Mouse (Mus musculus) adrenal gland, postnatal 25 days (tissue): ENCODE measurements around the gene Rin2. TPM values are rescaled to one million over a fixed set of nuclear protein-coding genes. Genes with fewer than 3 reads are reported as not detected.
"Not testable (repeated sequence)": the region's sequence is repeated elsewhere in the genome, so short reads cannot be mapped to it uniquely, and the experiment has no call there.

ENCODE experiments used
- DNase-seq: peaks from one replicate; pipeline ENCODE4 v3.0.0; 2021; ENCODE audit warnings: mixed read lengths
- total RNA-seq: library from RNA; stranded (reverse); gene quantifications from 2 replicates; pipeline ENCODE4 v1.2.3, GENCODE M21; 2021

The Rin2 gene
- total RNA-seq, 1 experiment from 2014 or later = 30.9 TPM

DNA sequence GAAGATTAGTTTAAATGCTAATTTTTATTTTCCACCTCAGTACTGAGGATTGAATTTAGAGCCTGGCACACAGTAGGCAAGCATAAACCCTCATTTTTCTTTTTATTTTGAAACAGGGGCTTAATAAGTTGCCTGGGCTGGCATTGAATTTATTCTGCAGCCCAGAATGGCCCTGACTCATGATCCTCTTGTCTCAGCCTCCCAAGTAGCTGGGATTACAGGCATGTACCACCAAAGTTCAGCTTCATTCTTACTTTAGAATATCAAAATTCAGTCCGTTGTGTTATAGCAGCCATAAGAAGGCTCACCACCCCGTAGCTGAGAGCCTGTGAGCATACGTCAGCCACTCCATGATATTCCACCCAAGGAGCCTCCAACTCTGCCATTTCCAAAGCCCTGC is 191.2 kb downstream of the Rin2 start:
- no peak for DNase-seq

DNA sequence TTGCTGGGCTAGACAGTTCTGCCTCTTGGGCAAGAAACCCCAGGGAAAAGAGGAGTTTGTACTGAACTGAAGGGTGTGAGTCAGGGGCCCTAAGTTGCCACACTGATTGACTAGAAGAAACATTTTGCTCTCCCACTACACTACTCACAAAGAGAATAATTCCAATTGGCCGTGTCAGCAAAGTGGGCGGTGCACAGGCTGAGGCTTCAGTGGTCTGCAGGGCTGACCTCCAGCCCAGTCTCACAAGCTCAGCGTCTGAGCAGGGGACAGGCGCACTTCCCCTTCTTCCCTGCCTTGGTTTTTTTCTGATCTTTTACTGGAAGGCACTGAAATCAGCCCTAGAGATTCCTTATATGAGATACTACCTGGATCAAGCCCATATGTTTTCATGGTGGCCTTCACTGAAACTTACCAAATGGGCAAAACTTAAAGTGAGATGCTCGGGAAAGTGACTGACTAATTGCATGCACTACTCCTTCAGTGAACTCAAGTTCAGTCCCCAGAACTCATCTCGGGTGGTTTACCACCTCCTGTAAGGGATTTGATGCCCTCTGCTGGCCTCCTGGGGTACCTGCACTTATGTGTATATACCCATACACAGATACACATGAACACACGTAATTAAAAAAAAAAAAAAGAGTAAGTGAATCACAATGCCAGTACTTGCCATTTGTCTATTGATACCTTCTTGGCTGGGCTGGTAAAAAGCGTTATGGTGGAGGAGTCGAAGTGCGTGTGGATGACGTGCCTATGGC is 191.9 kb downstream of the Rin2 start:
- no peak for DNase-seq

DNA sequence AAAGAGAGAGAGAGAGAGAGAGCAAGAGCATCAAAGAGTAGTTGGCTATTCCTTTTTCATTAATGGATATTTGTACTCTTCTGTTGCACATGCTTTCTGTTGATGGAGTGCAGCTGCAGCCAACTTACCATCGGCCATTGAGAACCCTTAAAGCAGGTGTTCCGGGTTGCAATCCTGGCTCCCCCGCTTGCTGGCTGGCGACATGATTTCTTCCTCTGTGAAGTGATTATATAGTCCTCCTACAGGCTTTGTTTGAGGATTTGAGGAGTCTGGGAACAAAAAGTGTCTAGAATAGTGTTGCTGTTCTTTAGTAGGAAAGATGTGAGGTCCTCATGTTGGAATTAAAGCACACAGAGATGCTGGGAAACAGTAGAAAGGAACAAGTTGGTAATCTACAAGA is 196.3 kb downstream of the Rin2 start:
- no peak for DNase-seq

DNA sequence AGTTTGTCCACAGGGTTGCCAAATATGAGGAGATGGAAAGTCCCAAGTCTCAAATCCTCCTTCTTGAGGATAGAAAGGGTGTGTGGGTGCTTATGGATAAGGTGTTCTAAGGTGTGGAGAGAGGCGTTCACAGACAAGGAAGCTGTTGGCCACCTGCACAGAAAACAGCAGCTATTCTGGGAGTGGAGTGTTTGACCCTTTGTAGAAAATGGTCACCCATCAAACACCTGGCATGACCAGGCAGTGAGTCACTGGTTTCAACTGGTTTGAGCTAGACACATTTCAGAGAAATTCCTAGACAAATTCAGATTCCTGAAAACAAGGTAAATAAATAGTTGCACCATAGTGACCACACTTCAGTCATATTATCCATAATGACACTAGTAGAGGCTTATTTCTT is 197.1 kb downstream of the Rin2 start:
- DNase-seq = no peak

DNA sequence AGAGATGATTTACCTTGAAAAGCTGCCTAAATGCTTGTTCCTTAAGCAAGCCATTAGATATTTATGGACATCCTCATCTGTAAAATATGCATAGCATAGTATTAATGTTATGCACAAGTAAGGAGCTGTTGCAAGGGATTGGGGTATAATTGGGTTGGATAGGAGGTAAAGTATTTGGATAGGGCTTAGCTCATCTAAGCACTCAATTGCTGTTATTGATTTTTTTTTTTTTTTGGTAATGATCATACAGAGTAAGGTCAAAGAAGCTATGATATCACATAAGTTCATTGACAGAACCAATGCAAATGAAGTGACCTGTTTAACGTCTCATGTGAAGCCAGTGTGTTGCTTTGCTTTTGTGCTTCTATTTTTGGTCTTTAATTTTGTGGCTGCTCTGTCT is 198.9 kb downstream of the Rin2 start:
- DNase-seq = no peak

DNA sequence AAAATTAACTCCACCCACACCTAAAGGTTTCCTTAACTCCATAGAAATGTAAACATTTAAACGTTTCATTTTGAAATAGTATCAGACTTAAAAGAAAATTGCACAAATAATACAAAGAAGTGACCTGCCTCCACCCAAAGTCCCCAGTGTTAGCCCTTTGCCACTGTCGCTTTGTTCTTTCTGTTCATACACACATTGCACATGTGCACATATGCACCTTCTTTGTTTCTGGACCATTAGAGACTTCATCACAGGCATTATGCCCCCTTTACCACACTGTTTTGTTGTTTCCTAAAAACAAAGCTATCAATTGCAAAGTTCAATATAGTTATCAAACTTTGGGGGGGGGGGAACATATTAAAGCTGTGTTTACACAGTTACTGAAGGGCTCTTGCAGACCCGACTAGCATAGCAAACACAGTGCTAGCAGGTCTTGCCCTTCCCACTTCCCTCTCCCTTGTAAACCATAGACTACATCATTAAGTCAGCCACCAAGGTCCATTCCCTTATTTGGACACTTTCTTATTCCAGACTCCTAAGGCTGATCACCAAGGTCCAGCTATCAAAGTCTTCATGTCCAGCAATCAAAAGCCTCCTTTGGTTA is 200.0 kb downstream of the Rin2 start:
- no peak for DNase-seq

DNA sequence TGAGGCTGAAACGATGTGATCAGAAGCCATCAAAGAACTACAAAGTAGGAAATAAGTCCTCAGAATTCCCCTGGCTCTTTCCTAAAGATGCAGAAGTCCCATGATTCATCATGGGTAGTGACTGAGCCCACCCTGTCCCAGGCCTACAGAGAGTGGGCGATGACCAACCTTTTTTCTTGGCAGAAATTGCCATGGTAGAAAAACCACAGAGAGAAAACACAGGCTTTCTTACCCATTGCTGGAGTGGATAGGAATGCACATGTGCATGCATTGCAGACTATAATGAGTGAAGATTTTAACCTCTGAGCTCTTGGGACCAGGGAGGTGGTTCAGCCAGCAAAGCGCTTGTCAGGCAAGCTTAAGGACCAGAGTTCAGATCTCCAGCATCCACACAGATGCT is 202.2 kb downstream of the Rin2 start:
- DNase-seq = no peak

DNA sequence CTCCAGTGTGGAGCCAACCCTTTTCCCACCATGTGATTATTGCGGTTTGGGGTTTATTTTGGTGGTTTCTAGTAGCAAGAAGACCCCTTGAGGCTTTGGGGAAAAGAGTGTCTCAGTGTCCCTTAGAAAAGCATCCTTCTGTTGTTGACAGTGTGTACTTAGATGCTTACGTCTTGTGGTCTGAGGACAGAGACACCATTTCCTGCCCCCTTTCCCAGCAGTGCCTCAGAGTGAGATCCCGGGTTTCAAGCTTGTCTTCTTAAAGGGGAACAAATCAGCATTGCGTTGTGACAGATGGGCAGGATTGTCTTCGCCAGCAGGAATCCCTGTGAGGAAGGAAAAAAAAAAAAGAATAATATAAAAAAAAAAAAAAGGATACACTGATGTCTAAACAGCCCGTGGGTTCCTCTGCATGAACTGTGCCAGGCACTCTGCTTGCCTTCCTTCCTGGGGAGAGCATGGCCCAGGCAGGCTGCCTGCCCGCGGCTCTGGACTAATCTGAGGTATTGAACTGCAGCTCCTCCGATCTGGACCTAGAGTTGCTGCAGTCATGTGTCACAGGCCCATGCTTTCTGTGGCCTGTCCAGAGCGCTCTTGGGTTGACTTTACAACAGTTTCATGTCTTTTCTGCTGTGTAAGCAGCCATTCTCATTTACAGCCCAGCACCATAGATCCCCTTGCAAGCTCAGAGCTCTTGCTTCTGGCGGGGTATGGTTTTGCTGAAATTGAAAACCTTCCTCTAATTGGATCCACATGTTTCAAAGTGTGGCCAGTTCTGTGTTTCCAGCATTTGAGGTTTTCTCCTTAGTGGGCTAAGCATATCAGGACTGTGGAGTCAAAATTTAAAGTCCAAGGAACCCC is 206.1 kb downstream of the Rin2 start:
- DNase-seq = no peak

DNA sequence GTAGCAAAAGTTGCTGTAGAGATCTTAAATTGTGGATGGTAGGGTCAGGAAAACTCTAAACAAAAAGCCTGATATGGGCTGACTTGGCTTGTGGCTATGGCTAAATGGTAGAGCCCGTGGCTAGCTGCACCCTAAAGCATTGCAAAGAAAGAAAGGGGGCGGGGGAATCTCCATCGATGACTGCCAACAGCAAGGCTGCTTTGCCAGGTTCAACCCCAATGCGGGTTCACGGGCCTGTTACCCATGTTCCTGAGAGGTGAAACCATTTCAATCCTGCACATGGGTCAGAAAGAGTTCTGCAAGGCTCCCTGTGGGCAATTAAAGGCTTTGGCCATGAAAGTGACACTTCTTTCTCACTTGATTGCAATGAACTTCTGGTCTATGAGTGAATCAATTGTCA is 206.9 kb downstream of the Rin2 start:
- no peak for DNase-seq

DNA sequence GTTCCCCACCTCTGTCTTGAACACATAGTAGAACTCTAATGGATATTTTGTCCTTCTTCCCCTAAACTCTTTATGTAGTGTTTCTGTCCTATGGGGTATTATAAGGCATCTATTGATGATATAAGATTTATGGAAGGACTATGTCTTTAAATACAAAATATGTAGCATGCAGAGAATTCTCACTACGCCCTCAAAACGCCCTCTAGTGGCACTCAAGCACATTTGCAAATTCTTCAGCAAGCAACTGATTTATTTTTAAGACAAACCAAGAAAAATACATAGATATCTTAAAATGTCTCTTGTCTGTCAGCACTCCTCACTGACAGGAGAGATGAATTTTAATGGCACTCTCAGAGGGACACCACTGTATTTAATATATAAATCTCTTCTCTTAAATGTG is 207.4 kb downstream of the Rin2 start:
- no peak for DNase-seq

DNA sequence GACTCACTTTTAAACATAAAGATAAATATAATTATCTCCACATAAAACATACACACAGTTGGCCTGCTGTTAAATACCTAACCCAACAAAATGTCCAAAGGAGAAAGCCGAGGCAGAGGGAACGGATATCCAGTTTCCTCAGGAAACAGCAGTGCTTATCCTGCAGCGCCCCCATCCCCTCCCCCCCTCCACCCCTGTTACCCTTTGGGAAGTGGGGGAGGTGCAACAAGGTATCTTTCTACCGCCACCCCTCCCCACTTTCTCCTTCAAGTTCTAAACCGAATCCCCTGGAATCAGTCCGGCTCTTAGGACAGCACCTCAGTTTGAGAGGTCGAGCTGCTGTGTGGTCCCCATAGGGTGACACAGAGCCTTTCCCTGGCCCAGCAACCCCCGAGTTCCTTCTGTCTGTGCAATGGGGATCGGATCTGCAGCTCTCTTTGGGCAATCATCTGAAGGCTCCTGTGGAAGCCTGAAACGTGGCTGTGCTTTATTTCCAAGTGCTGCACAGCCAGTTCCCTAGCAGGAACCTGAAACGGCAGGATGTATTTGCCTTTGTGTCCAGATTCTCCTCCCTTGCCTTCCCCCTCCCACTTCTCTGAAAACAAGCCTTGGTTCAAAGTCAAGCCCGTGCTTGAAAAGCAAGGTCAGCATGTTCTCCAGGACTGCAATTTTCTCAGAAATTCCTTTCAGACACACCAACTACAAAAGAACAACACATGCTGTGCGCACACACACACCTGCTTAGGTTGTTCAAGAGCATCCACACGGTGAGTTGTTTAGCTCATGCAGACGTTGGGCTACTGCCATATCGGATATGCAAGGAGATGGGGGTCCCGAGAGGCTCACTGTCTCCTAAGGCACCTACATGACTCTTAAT is 209.3 kb downstream of the Rin2 start:
- no peak for DNase-seq

DNA sequence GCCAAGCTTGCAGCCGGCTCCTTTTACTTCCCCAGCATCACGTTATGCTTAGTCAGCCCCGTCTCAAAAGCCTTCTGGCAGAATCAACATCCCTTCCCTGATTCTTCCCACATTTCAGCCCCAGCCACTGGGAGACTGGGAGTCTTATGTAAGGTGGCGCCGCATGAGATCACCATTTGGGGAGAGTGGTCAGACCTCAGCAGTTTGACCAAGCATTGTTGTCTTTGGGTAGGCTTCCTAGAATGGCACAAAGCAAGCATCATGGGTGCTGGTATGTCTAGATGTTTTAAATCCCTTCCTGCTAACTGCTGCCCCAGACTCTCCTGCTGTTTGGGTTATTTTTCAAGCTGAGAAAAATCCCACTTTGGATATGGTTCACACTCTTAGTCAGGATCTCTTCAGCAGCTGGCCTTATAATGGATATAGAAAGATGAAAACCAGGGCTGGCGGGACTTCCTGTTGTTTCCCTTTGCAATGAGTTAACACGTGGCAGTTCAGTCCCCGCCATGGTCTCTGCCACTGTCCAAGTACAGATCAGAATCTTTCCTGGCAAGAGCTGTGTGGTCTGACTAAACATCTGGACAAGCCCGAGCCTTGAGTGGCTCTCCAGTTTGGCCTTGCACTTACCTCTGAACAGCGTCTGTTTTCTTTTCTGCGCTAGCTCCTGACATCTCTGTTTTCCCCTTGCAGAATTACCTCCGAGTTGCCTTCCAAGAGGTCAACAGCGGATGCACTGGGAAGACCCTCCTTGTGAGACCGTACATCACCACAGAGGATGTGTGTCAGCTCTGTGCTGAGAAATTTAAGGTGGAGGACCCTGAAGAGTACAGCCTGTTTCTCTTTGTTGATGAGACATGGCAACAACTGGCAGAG is 210.1 kb downstream of the Rin2 start:
- no peak for DNase-seq

DNA sequence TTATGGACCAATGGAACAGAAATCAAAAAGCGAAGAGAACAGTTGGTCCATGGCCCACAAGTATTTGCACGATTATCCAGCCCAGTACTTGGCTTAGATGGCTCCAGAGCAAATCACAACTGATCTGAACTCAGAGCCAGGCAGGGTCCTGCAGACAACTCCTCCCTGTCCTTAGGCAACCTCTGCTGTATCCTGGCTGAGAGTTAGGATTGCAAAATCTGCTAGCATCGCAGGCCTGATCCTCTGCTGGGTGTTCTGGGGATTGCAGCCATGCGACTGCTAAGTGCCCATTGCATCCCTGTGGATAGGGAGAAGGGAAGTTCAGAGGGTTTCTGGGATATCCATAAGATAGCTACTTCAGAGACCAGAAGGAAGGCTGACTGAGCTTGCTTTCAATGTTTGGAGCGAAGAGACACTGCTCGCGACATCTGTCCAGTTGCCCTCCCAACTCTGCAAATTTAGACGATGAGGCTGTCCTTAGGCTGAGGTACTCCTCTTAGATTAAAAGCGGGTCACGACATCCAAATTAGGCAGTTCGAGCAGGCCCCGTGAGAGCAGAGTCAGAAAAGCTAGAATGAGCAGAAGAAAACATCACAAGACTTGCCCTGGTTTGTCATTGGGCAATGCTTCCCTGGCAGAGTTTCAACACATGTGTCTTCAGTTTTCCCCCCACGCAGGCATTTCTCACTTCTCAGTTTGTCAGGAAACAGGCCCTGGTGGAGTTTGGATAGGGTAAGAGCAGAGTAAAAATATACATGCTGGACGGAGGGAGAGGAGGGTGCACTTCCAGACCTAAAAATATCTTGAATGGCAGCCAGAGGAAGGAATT is 213.1 kb downstream of the Rin2 start:
- DNase-seq = peak; percentile 28

DNA sequence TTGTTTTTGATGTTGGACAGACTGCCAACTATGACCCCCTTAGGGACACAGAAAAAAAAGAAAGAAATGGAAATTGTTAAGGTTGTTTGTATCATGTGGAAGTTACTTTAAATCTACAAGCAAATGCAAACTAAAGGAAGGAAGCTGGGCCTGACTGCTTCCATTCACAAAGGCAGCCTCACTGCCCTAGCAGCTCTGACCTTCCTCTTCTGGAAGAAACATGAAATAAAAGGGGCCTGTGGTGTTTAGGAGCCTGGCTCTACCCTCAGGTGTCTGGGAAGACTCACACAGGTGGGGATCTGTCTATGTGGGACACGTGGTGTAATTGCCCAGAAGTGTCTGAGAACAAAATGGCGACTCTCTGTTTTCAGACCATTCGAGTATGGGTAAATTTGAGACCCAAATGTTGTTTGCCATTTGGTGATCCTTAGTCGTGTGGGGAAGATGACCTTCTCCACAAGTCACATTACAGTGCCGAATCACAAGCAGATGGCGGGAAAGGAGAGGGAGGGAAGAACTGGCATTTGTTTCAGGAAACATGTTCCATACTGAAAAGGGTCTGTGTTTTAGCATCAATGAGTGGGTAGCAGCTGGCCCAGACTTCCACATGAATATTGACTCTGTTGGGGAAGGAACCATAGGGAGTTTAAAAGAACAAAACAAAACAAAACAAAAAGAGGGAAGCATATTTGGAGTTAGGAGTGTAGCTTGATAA is 213.9 kb downstream of the Rin2 start:
- no peak for DNase-seq

DNA sequence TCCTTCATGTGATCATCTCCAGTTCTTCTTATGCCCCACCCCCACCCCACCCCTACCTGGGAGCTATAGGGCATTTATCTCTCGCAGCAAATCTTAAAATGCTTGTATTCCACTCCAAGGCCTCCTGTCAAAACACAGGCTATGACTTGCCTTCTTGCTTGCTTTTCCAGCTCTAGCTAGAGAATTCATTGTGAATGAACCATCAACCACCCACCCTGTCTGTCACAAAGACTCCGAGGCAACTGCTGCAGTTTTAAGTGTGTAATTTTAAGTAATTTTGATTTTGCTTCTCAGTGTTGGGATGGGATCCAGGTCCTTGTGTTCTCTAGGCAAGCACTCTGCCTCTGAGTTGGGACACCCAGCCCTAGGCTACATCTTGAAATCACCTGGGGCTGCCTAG is 215.6 kb downstream of the Rin2 start:
- no peak for DNase-seq

DNA sequence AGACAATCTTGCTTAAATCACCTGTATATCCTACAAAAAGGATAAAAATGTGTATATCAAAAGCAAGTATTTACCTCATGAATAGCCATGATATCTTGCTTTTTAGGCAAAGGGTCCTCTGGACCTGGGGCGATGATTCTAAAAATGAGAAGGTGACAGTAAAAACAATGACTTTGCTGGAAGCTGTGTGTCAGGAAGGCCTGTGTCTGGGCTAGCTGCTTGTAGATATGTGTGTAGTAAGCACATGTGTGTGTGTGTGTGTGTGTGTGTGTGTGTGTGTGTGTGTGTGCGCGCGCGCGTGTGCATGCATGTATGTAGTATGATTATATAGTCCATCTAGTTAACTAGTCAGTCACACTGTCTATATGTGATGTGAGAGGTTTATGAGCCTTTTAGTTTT is 218.7 kb downstream of the Rin2 start:
- no peak for DNase-seq

DNA sequence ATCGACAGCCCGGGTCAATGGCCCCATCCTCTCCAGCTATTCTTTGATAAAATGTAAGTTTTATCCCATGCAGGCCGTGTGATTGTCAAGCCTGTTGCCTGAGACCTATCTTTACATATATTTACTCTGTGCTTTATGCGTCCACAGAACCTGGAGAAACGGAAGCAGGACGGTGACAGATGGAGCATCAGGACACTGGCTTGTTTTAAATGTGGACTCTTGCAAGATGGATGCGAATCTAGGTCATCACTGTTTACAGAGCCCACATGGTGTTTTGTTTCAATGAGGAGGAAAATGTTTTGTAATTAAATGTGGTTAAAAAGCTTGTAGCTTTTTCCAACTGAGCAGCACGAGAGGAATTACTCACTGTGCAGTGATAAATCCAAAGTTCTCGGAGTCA is 223.1 kb downstream of the Rin2 start:
- DNase-seq = no peak

DNA sequence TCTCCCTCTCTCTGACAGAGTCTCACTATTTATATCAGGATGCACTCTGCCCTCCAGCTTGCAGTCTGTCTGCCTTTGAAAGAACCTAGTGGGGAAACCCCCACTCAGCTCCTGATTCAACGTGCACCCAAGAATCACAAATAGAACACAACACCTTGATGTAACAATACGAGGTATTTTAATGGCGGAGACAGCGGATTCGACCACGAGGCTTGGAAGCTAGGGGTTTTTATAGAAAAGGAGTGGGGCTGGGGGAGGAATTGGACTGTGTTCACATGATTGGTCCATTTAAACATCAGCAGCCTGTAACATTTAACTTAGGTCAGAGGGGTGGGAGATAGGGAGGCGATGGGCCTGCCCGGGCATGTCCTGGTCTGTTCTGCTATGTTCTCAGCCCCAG is 225.3 kb downstream of the Rin2 start:
- not testable (repeated sequence) for DNase-seq

DNA sequence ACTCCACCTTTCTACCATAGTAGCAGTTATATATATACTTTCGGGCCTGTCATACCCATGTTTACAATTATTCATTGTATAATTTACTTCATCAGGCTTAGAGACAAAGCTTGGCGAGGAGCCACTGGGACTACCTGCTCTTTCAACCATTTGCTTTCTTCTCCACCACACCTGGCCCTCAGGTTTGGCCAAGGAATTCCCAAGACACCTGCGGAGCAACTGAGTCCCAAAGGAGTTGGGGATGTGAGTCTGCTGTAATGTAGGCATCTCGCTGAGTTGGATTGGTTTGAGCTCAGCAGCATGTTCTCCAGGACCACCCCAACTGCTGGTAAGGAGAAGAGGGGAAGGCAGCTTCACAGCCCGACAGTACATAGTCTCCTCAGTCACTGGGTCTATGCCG is 226.8 kb downstream of the Rin2 start, which contains the start of gene Naa20:
Gene Naa20, plus strand, starts transcription at position 239 of the 400 bp plus-strand sequence.
- DNase-seq = no peak
